Mouse (Mus musculus): ENCODE results near the gene Ryr1. TPM values are rescaled to one million over a fixed set of nuclear protein-coding genes. Genes with fewer than 3 reads are reported as not detected.

The Ryr1 gene
- polyA plus RNA-seq (2016; fragmentation: Nextera tagmentation; extraction: Ambion mirVana): 1.8 and 2.2 TPM in 2 replicates

- peaks cover 3% of the 10 kb centered on the region; the same call in 1 of the 2 replicates for H3K27me3 ChIP-seq (ENCODE audit: low read depth, poor library complexity, severe bottlenecking)
- H3K4me1 ChIP-seq: peaks cover 27% of the 10 kb centered on the region
- peak within 1 kb of the TSS; percentile 84 for H3K27ac ChIP-seq
- H3K9me3 ChIP-seq (replicated peaks): no peaks in the 10 kb centered on the region
- peak within 1 kb of the TSS; percentile 66 for H3K4me3 ChIP-seq
- no peaks in the 10 kb centered on the region for H3K36me3 ChIP-seq
- DNase-seq (ENCODE audit: low spot score): peak; percentile 82
- under 1% methylated on average over 16 of the region's 16 CpGs for WGBS
These were observed at the start of gene Ryr1 for GRCm38 (mm10) chr7:29124970-29125369. Ryr1 (minus strand) TSS chr7:29125179.

GRCm38 (mm10) chr7:29172390-29173016 lies 47.5 kb upstream of the Ryr1 start:
- Histone ChIP-seq H3K9me3 (replicated peaks) (no peaks in the 10 kb centered on the region), H3K36me3 (peaks cover 51% of the 10 kb centered on the region), H3K27ac (no peak overlapping the region), H3K4me1 (peaks cover 52% of the 10 kb centered on the region), H3K27me3 (ENCODE audit: low read depth, poor library complexity, severe bottlenecking) (peaks cover 65% of the 10 kb centered on the region), H3K4me3 (peak overlapping the region; percentile 85)
- WGBS: 28% methylated on average over 32 of the region's 32 CpGs
- no peak for DNase-seq (ENCODE audit: low spot score)

GRCm38 (mm10) chr7:29171562-29172097 lies 46.7 kb upstream of the Ryr1 start:
- peak overlapping the region; percentile 69 for H3K27ac ChIP-seq
- no peaks in the 10 kb centered on the region for H3K9me3 ChIP-seq (replicated peaks)
- H3K4me1 ChIP-seq: peaks cover 53% of the 10 kb centered on the region
- WGBS: 6% methylated on average over 34 of the region's 34 CpGs
- DNase-seq (ENCODE audit: low spot score): no peak
- peak overlapping the region; percentile 85 for H3K4me3 ChIP-seq
- peaks cover 44% of the 10 kb centered on the region for H3K36me3 ChIP-seq
- peaks cover 72% of the 10 kb centered on the region for H3K27me3 ChIP-seq (ENCODE audit: low read depth, poor library complexity, severe bottlenecking)

GRCm38 (mm10) chr7:29170755-29171561 lies 46.0 kb upstream of the Ryr1 start:
- no peaks in the 10 kb centered on the region for H3K9me3 ChIP-seq (replicated peaks)
- WGBS: 2% methylated on average over 43 of the region's 43 CpGs
- H3K27ac ChIP-seq: peak overlapping the region; percentile 69
- DNase-seq (ENCODE audit: low spot score): peak; percentile 49
- peaks cover 40% of the 10 kb centered on the region for H3K36me3 ChIP-seq
- peaks cover 78% of the 10 kb centered on the region for H3K27me3 ChIP-seq (ENCODE audit: low read depth, poor library complexity, severe bottlenecking)
- peaks cover 53% of the 10 kb centered on the region for H3K4me1 ChIP-seq
- H3K4me3 ChIP-seq: peak overlapping the region; percentile 85

- peaks cover 53% of the 10 kb centered on the region for H3K4me1 ChIP-seq
- WGBS: under 1% methylated on average over 30 of the region's 30 CpGs
- H3K4me3 ChIP-seq: peak within 1 kb of the TSS; percentile 85
- H3K36me3 ChIP-seq: peaks cover 32% of the 10 kb centered on the region
- H3K9me3 ChIP-seq (replicated peaks): no peaks in the 10 kb centered on the region
- peak; percentile 60 for DNase-seq (ENCODE audit: low spot score)
- peak within 1 kb of the TSS; percentile 88 for H3K27ac ChIP-seq
- peaks cover 78% of the 10 kb centered on the region for H3K27me3 ChIP-seq (ENCODE audit: low read depth, poor library complexity, severe bottlenecking)
These were observed 45.2 kb upstream of the Ryr1 start, which contains the start of the genes Ggn and Spred3 for GRCm38 (mm10) chr7:29170066-29170754. Ggn (plus strand) TSS chr7:29170210. Spred3 (minus strand) TSS chr7:29170411.

- 1% methylated on average over 24 of the region's 39 CpGs for WGBS
- H3K27me3 ChIP-seq (ENCODE audit: low read depth, poor library complexity, severe bottlenecking): peaks cover 71% of the 10 kb centered on the region
These were observed 44.5 kb upstream of the Ryr1 start for GRCm38 (mm10) chr7:29169231-29170065.

GRCm38 (mm10) chr7:29168791-29169230 lies 43.8 kb upstream of the Ryr1 start:
- H3K4me1 ChIP-seq: peaks cover 53% of the 10 kb centered on the region
- peaks cover 65% of the 10 kb centered on the region for H3K27me3 ChIP-seq (ENCODE audit: low read depth, poor library complexity, severe bottlenecking)
- peak overlapping the region; percentile 85 for H3K4me3 ChIP-seq
- peaks cover 21% of the 10 kb centered on the region for H3K36me3 ChIP-seq
- H3K9me3 ChIP-seq (replicated peaks): no peaks in the 10 kb centered on the region
- peak; percentile 59 for DNase-seq (ENCODE audit: low spot score)
- peak overlapping the region; percentile 88 for H3K27ac ChIP-seq
- WGBS: under 1% methylated on average over 14 of the region's 14 CpGs

More at GRCm38 (mm10) chr7:29169231-29170065, 44.5 kb upstream of the Ryr1 start:
- Histone ChIP-seq H3K36me3 (peaks cover 27% of the 10 kb centered on the region), H3K4me3 (peak overlapping the region; percentile 85), H3K4me1 (peaks cover 53% of the 10 kb centered on the region), H3K27ac (peak overlapping the region; percentile 88), H3K9me3 (replicated peaks) (no peaks in the 10 kb centered on the region)
- peak; percentile 87 for DNase-seq (ENCODE audit: low spot score)

GRCm38 (mm10) chr7:29168121-29168695 lies 43.2 kb upstream of the Ryr1 start:
- Histone ChIP-seq H3K27ac (peak overlapping the region; percentile 88), H3K9me3 (replicated peaks) (no peaks in the 10 kb centered on the region), H3K4me1 (peaks cover 55% of the 10 kb centered on the region), H3K36me3 (peaks cover 15% of the 10 kb centered on the region), H3K4me3 (peak overlapping the region; percentile 85), H3K27me3 (ENCODE audit: low read depth, poor library complexity, severe bottlenecking) (peaks cover 59% of the 10 kb centered on the region)
- no peak for DNase-seq (ENCODE audit: low spot score)
- WGBS: 4% methylated on average over 10 of the region's 10 CpGs

GRCm38 (mm10) chr7:29167656-29168055 lies 42.7 kb upstream of the Ryr1 start:
- Histone ChIP-seq H3K4me3 (peak overlapping the region; percentile 85; the same call in 1 of the 2 replicates), H3K27ac (0 out of 2 replicates have a peak overlapping the region, but pooled peaks have one; percentile 51), H3K4me1 (peaks cover 59% of the 10 kb centered on the region), H3K27me3 (ENCODE audit: low read depth, poor library complexity, severe bottlenecking) (peaks cover 53% of the 10 kb centered on the region), H3K36me3 (peaks cover 10% of the 10 kb centered on the region), H3K9me3 (replicated peaks) (no peaks in the 10 kb centered on the region)
- WGBS: 10% methylated on average over 19 of the region's 19 CpGs
- DNase-seq (ENCODE audit: low spot score): no peak

- H3K4me3 ChIP-seq: no peak overlapping the region
These were observed 38.0 kb upstream of the Ryr1 start for GRCm38 (mm10) chr7:29162750-29163525.

GRCm38 (mm10) chr7:29162294-29162693 lies 37.3 kb upstream of the Ryr1 start:
- H3K36me3 ChIP-seq: peaks cover 20% of the 10 kb centered on the region
- H3K4me3 ChIP-seq: no peak overlapping the region
- 76% methylated on average over 5 of the region's 5 CpGs for WGBS

More at GRCm38 (mm10) chr7:29162750-29163525, 38.0 kb upstream of the Ryr1 start:
- H3K27me3 ChIP-seq (ENCODE audit: low read depth, poor library complexity, severe bottlenecking): peaks cover 53% of the 10 kb centered on the region
- H3K27ac ChIP-seq: no peak overlapping the region
- H3K36me3 ChIP-seq: peaks cover 20% of the 10 kb centered on the region
- WGBS: 11% methylated on average over 9 of the region's 9 CpGs
- peak; percentile 46 for DNase-seq (ENCODE audit: low spot score)
- H3K9me3 ChIP-seq (replicated peaks): no peaks in the 10 kb centered on the region
- peaks cover 17% of the 10 kb centered on the region for H3K4me1 ChIP-seq

More at GRCm38 (mm10) chr7:29162294-29162693, 37.3 kb upstream of the Ryr1 start:
- no peaks in the 10 kb centered on the region for H3K9me3 ChIP-seq (replicated peaks)
- DNase-seq (ENCODE audit: low spot score): no peak
- no peak overlapping the region for H3K27ac ChIP-seq
- H3K27me3 ChIP-seq (ENCODE audit: low read depth, poor library complexity, severe bottlenecking): peaks cover 53% of the 10 kb centered on the region
- H3K4me1 ChIP-seq: peaks cover 12% of the 10 kb centered on the region

Data from limb, embryonic 10.5 days (tissue).